Mouse (Mus musculus) lung, embryonic 15.5 days (tissue): ENCODE data around the gene AI987944. TPM values are rescaled to one million over a fixed set of nuclear protein-coding genes. Genes with fewer than 3 reads are reported as not detected.

Experiments used
- ATAC-seq: fragments of 200-750 bp; cut with Nextera tagmentation; 2 replicates; pipeline ENCODE4 v1.8.0; 2017; ENCODE audit warnings: moderate number of reproducible peaks, borderline replicate concordance; ENCODE audit not compliant: low FRiP score, low TSS enrichment; ENCODE audit errors: extremely low read depth
- H3K27ac ChIP-seq: fragments of 300-500 bp; sonication (generic); 2 replicates; pipeline ENCODE4 v1.5.1; 2015; ENCODE audit warnings: moderate library complexity, mild to moderate bottlenecking, inconsistent platforms
- H3K27me3 ChIP-seq: fragments of 300-500 bp; sonication (generic); 2 replicates; pipeline ENCODE4 v1.6.1; 2015; ENCODE audit warnings: inconsistent platforms
- H3K36me3 ChIP-seq: fragments of 300-500 bp; sonication (generic); 2 replicates; pipeline ENCODE4 v1.6.1; 2015; ENCODE audit warnings: inconsistent platforms
- H3K4me1 ChIP-seq: fragments of 300-500 bp; sonication (generic); 2 replicates; pipeline ENCODE4 v1.6.1; 2015; ENCODE audit warnings: inconsistent platforms
- H3K4me2 ChIP-seq: fragments of 300-500 bp; sonication (generic); 2 replicates; pipeline ENCODE4 v1.6.1; 2015; ENCODE audit warnings: inconsistent platforms, mild to moderate bottlenecking, moderate library complexity
- H3K4me3 ChIP-seq: fragments of 300-500 bp; sonication (generic); 2 replicates; pipeline ENCODE4 v1.5.1; 2015; ENCODE audit warnings: mild to moderate bottlenecking, inconsistent platforms
- H3K9ac ChIP-seq: fragments of 300-500 bp; sonication (generic); 2 replicates; pipeline ENCODE4 v1.6.1; 2015; ENCODE audit warnings: inconsistent platforms
- H3K9me3 ChIP-seq: fragments of 300-500 bp; sonication (generic); 2 replicates; pipeline ENCODE4 v1.6.1; 2016; ENCODE audit warnings: inconsistent platforms
- WGBS: fragments of 180-500 bp; shearing (Covaris S2); methylation state at CpG from one replicate; pipeline ENCODE4 v1.1.7; 2015; 5-methylcytosine and 5-hydroxymethylcytosine counted together
- polyA plus RNA-seq: library from polyadenylated mRNA; unstranded; fragments of >200 nt; fragmentation: Nextera tagmentation; extraction: Ambion mirVana; gene quantifications from 2 replicates; pipeline ENCODE4 v1.2.1, GENCODE M21; 2015

The AI987944 gene
- polyA plus RNA-seq, result 11.6 and 13.4 TPM in 2 replicates

DNA sequence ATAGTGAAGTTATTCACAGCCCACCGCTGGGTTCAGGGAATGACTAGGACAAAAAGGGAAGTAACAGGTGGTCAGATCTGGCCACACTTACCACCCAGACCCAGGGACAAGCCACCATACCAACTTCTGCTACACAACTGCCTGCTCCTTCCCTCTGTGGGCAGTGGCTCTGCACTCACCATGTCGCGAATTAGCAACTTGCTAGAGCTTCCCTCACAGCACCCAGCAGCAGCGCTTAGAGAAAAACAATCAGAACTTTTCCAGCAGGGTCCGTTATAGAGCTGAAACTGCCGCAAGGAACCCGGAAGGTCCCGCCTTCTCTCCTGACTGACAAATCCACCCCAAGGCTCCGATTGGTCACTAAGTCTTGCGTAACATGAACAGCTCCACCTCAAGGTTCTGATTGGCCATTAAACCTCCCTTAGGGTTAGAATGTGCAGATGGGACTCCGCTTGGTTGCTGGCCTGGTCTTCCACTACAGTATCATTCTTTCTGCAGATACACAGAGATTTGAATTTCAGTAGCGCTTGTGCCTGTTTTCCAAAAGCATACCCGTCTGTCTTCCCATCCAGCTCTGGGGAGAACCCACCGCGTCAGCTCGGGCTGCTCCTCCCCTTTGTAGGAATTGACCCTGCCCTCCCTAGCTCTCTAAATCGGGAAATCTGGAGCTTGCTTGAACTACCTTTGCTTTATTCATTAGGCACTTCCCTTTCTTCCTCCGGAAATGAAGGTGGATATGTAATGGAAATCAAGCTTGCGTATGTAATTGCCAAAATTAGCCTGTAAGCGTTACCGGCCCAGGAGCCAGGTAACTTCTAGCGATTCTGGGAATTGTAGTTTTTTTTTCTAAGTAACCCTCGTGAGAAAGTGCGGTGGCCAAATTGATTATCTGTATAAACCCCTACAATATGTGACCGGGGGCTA is at the start of gene AI987944:
Gene AI987944, minus strand, starts transcription at position 332 of the 924 bp plus-strand sequence.
- peak within 1 kb of the TSS; percentile 53 for H3K4me2 ChIP-seq
- H3K9ac ChIP-seq, result peak within 1 kb of the TSS; percentile 49
- H3K9me3 ChIP-seq, result no peaks in the 10 kb centered on the region
- H3K4me1 ChIP-seq, result no peaks in the 10 kb centered on the region
- no peaks in the 10 kb centered on the region for H3K27me3 ChIP-seq
- ATAC-seq, result peak; percentile 99
- peak within 1 kb of the TSS; percentile 83 for H3K27ac ChIP-seq
- H3K4me3 ChIP-seq, result peak within 1 kb of the TSS; percentile 65
- 1% methylated on average over 25 of the region's 25 CpGs for WGBS
- no peaks in the 10 kb centered on the region for H3K36me3 ChIP-seq

GRCm38 (mm10) chr7:41394130-41394529 is 951 bp upstream of the AI987944 start:
- H3K4me3 ChIP-seq, result no peak overlapping the region
- ATAC-seq, result no peak
- WGBS, result 72% methylated on average over 4 of the region's 4 CpGs
- H3K9ac ChIP-seq, result no peak overlapping the region
- H3K36me3 ChIP-seq, result no peaks in the 10 kb centered on the region
- no peak overlapping the region for H3K27ac ChIP-seq
- no peaks in the 10 kb centered on the region for H3K4me1 ChIP-seq
- H3K9me3 ChIP-seq, result no peaks in the 10 kb centered on the region
- no peak overlapping the region for H3K4me2 ChIP-seq
- H3K27me3 ChIP-seq, result no peaks in the 10 kb centered on the region

Other genes with a start within 250 kb of the AI987944 start
- gene Gm5592, start 239.5 kb downstream of the AI987944 start, polyA plus RNA-seq, result not detected in 2 replicates
- 0.11 and 0.12 TPM in 2 replicates for gene Vmn2r57, start 55.3 kb upstream of the AI987944 start, polyA plus RNA-seq
- 0.06 TPM in 1 of 2 replicates, not detected in the other for gene Gm20449, start 106.0 kb upstream of the AI987944 start, polyA plus RNA-seq
- 10.6 and 12.2 TPM in 2 replicates for gene AW146154, start 106.5 kb upstream of the AI987944 start, polyA plus RNA-seq
- gene Gm6871, start 180.3 kb upstream of the AI987944 start, polyA plus RNA-seq, result not detected in 2 replicates
- gene 2610021A01Rik, start 205.9 kb upstream of the AI987944 start, polyA plus RNA-seq, result 10.7 and 12.0 TPM in 2 replicates
- 10.1 and 10.8 TPM in 2 replicates for gene Zfp788, start 239.8 kb upstream of the AI987944 start, polyA plus RNA-seq